Mouse (Mus musculus) ES-E14 (cell line): ENCODE results near the gene 1700011L22Rik.

Experiments used
- CHD2 ChIP-seq: IDR thresholded peaks from 2 replicates; pipeline ENCODE4 v1.6.1; 2014; ENCODE audit warnings: mild to moderate bottlenecking, low read depth, low read length, inconsistent platforms
- MAFK ChIP-seq: IDR thresholded peaks from 2 replicates; pipeline ENCODE4 v1.6.1; 2014; ENCODE audit warnings: mild to moderate bottlenecking, low read depth, low read length, inconsistent platforms; ENCODE audit not compliant: insufficient read depth
- ZNF384 ChIP-seq: IDR thresholded peaks from 2 replicates; pipeline ENCODE4 v1.6.1; 2012; ENCODE audit warnings: low read depth, low read length, inconsistent platforms

- TF ChIP-seq CHD2 (no peak), MAFK (no peak), ZNF384 (no peak)
These were observed 72.4 kb downstream of the 1700011L22Rik start for GRCm38 (mm10) chr8:79175991-79176390.
